Mouse (Mus musculus) left cerebral cortex, adult 6 months (tissue): ENCODE measurements around the gene Tbc1d13. TPM values are rescaled to one million over a fixed set of nuclear protein-coding genes. Genes with fewer than 3 reads are reported as not detected.

Experiments
- long read RNA-seq, 2 experiments: library from polyadenylated mRNA; unstranded; transcript quantifications; one replicate each; pipeline ENCODE4 v2.0.0; 2019 to 2020
- polyA plus RNA-seq: library from polyadenylated mRNA; unstranded; fragments of <200 nt; fragmentation: Nextera tagmentation; gene quantifications from 2 replicates; pipeline ENCODE4 v1.2.3, GENCODE M21; 2021

The Tbc1d13 gene
- 18.8 and 21.8 TPM in 2 replicates for polyA plus RNA-seq
- long read RNA-seq, experiment 1, partial matches to known transcripts, result 0 of 1 reads
- long read RNA-seq, experiment 1, other reads (novel, unspliced or antisense), result 1 of 1 reads
- long read RNA-seq, experiment 2, partial matches to known transcripts, result 0 of 5 reads
- long read RNA-seq, experiment 2, other reads (novel, unspliced or antisense), result 4 of 5 reads

DNA sequence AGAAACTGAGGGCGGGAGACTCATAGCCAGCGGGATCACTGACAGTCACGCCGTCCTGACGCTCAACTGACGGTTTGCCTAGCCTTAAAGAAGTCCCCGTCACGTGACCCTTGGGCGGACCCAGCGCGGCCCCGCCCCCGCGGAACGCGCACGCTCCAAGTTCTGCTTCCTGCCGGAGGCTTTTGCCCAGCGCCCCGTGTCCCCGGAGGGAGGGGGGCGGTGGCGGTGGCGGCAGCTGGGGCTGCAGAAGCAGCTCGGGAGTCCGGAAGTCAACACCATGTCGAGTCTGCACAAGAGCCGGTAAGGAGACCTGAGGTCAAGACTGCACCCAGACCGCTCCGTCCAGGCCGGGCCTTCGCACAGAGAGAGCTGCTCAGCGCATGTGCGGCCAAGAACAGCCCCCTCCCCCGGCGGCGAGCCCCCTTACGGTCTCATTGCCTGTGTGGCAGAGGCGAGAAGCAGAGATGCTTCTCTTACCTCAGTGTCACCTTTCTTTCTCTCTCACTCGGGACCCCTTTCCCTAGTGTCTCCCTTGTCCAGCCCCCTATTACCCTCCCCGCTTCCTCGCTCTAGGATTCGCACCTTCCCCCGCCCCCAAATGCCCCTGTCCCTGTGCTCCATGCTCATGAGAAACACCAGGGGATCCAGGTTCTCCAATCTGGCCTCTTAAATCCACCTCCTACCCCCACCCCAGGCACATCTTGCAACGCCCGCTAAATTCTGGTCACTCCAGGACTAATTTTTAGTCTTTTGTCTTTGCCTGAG, at the start of gene Tbc1d13:
TSS of gene Tbc1d13 (plus strand) at position 134 of the 765 bp plus-strand sequence.

DNA sequence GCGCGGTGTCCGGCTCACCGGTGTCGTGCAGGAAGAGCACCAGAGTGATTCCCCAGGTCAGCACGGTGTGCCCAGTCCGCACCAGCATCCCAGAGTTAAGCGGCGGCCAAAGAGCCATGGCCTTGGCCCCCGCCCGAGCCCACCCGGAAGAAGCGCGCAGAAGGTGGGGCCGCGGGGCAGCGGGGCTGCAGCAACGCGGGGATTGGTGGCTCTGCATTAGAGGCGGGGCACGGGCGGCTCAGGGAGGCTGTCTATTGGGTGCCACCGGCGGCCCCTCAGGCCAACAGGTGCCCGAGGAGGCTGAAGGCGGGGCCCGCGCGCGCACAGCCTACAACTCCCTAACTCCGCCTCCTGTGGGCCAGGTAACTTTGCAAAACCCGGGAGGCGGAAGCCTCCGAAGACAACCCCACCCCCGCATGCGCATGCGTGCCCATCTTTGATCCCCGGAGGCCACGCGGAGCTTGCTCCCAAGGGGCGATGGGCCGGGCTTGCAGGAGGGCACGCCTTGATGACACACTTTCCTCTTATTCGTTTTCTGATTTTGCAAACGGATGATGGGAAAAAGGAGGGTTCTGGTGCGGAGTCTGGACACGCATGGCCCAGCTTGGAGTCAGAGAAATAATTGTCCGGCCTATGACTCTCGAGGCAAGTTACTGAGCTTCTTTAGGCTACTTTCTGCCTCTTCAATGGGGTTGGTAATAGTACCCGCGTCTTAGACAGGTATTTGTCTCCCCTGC, 39.9 kb upstream of the Tbc1d13 start, which contains the start of gene Zdhhc12:
TSS of gene Zdhhc12 (minus strand) at position 178 of the 737 bp plus-strand sequence.

DNA sequence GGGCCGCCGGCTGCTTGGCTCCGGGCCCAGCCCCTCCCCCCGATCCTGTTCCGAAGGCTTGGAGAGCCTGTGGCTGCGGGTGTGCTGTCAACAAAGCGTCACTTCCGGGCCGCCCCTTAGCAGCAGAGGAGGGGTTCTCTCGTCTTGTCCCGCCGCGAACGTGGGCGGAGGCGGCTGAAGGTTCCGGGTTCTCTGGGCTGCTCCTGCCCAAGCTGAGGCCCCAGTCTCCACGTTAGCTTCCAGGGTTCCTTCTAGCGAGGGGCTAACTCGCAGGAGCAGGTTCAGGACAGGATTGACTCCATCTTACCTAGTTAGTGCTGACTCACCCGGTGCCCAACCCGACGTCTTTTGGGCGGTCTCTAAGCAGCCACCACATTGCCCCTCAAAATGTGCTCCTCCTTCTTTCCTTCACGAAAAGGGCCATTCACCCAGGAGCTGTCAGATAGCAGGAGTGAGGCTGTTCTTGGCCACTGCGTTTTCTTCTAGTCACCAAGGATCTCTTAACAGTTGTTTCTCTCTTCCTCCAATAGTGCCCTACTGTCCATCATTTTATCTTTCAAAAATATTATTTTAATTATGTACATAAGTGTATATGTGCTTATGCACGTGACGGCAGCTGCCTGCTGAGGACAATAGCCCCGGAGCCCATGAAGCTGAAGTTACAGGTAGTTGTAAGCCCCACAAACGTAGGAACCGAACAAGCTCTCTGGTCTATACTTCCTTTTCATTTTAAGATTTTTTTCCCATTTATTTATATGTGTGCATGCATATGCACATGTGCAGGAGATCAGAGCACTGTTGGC, 8.9 kb upstream of the Tbc1d13 start, which contains the start of gene Zer1:
TSS of gene Zer1 (minus strand) at position 114 of the 803 bp plus-strand sequence.

DNA sequence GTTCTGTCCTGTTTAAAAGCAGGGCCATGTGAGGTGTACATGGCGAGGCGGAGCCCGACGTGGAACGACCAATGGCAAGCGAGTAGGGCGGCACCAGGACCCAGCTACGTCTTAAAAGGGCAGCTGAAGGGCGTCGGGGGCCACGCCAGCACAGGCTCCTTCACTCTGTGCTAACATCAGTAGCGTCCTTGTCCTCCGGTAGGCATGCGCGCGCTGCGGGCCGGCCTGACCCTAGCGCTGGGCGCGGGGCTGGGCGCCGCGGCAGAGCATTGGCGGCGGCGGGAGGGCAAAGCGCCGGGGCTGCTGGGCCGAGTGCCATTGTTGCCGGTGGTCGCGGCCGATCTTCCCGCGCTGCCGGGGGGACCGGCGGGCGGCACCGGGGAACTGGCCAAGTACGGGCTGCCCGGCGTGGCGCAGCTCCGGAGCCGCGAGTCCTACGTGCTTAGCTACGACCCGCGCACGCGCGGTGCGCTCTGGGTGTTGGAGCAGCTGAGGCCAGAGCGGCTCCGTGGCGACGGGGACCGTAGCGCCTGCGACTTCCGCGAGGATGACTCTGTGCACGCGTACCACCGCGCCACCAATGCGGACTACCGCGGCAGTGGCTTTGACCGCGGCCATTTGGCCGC, 37.9 kb downstream of the Tbc1d13 start, which contains the start of gene Endog:
TSS of gene Endog (plus strand) at position 123 of the 626 bp plus-strand sequence.

DNA sequence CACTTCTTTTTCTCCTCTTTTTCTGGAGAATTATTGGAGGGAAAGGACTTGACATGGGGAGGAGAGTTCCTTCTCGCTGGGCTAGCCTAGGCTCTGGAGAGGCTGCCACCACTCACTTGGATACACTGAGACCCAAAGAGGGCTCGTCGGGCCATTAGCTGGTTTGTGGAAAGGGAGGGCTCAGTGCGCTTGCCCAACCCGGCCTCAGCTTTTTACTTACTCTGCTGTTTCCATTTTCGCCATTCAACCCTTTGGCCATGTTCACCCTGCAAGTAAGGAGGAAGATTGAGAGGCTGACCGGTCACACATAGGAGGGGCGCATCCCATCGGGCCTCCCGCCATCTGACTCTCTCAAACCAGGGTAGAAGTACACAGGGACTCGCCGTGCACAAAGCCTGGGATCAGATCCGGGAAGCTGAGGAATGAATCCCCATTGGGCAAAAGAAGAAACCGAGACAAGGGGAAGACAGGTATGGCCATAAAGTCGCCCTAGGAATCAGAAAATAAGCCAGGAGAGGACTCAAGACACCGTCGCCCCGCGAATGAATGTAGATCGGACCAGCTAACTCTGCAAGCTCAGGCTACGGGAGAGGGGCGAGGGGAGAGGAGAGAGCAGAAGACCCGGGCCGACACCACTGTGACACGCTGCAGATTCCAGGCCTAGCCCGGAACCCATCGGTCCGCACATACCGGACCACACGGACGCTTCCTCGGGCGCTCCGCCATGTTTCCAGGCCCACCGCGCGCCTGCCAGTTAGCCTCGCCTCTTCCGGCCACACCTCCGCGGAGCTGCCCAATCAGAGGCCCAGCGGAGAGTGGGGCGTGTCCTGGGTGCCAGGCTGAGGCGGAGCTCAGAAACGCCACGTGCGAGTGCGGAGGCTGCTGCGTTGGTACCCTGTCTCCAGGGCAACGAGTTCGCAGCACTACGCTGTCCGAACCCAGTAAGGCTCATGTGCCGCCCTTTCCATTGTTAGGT, 44.4 kb downstream of the Tbc1d13 start, which contains the start of gene Spout1:
TSS of gene Spout1 (minus strand) at position 760 of the 976 bp plus-strand sequence.

Other genes starting within 250 kb of the Tbc1d13 start
- 15.1 and 19.9 TPM in 2 replicates for gene Odf2, start 244.5 kb upstream of the Tbc1d13 start, polyA plus RNA-seq
- gene Gle1, start 198.3 kb upstream of the Tbc1d13 start, polyA plus RNA-seq, result 32.0 and 33.9 TPM in 2 replicates
- 113 and 146 TPM in 2 replicates for gene Sptan1, start 168.2 kb upstream of the Tbc1d13 start, polyA plus RNA-seq
- 38.6 and 50.8 TPM in 2 replicates for gene Wdr34, start 84.9 kb upstream of the Tbc1d13 start, polyA plus RNA-seq
- 171 and 208 TPM in 2 replicates for gene Set, start 76.4 kb upstream of the Tbc1d13 start, polyA plus RNA-seq
- gene Pkn3, start 56.1 kb upstream of the Tbc1d13 start, polyA plus RNA-seq, result 0.41 and 0.72 TPM in 2 replicates
- 18.0 and 20.6 TPM in 2 replicates for gene Zdhhc12, start 40.1 kb upstream of the Tbc1d13 start, polyA plus RNA-seq
- 13.9 and 19.7 TPM in 2 replicates for gene Zer1, start 9.2 kb upstream of the Tbc1d13 start, polyA plus RNA-seq
- 14.1 and 47.6 TPM in 2 replicates for gene Endog, start 37.7 kb downstream of the Tbc1d13 start, polyA plus RNA-seq
- gene Spout1, start 44.7 kb downstream of the Tbc1d13 start, polyA plus RNA-seq, result 27.2 and 33.7 TPM in 2 replicates
- 6.5 and 7.9 TPM in 2 replicates for gene Kyat1, start 72.1 kb downstream of the Tbc1d13 start, polyA plus RNA-seq
- 41.0 and 44.2 TPM in 2 replicates for gene Lrrc8a, start 104.0 kb downstream of the Tbc1d13 start, polyA plus RNA-seq
- 0.04 and 0.09 TPM in 2 replicates for gene Gm28035, start 106.8 kb downstream of the Tbc1d13 start, polyA plus RNA-seq
- 10.2 and 14.2 TPM in 2 replicates for gene Phyhd1, start 132.5 kb downstream of the Tbc1d13 start, polyA plus RNA-seq
- gene Gm28038, start 147.3 kb downstream of the Tbc1d13 start, polyA plus RNA-seq, result not detected in 2 replicates
- 26.3 and 30.3 TPM in 2 replicates for gene Dolk, start 152.6 kb downstream of the Tbc1d13 start, polyA plus RNA-seq
- 6.7 and 8.8 TPM in 2 replicates for gene Nup188, start 152.7 kb downstream of the Tbc1d13 start, polyA plus RNA-seq
- gene Sh3glb2, start 225.6 kb downstream of the Tbc1d13 start, polyA plus RNA-seq, result 217 and 227 TPM in 2 replicates
- gene Miga2, start 230.5 kb downstream of the Tbc1d13 start, polyA plus RNA-seq, result 26.9 and 27.7 TPM in 2 replicates